Mouse (Mus musculus) forebrain, embryonic 16.5 days (tissue): ENCODE data around the gene Atg7. TPM values are rescaled to one million over a fixed set of nuclear protein-coding genes. Genes with fewer than 3 reads are reported as not detected.

Source experiments
- ATAC-seq: fragments of 200-750 bp; cut with Nextera tagmentation; 2 replicates; pipeline ENCODE4 v1.8.0; 2017; ENCODE audit warnings: mild to moderate bottlenecking, moderate library complexity
- H3K27ac ChIP-seq: fragments of 300-500 bp; sonication (generic); 2 replicates; pipeline ENCODE4 v1.5.1; 2014; ENCODE audit warnings: low read length, control low read depth
- H3K27me3 ChIP-seq: fragments of 300-500 bp; sonication (generic); replicated peaks from 2 replicates; pipeline ENCODE4 v1.6.1; 2014; ENCODE audit warnings: low read length; ENCODE audit not compliant: control insufficient read depth, insufficient read depth
- H3K36me3 ChIP-seq: fragments of 300-500 bp; sonication (generic); 2 replicates; pipeline ENCODE4 v1.6.1; 2014; ENCODE audit not compliant: control insufficient read depth, insufficient read depth
- H3K4me1 ChIP-seq: fragments of 300-500 bp; sonication (generic); replicated peaks from 2 replicates; pipeline ENCODE4 v1.6.1; 2014; ENCODE audit warnings: low read length; ENCODE audit not compliant: control insufficient read depth, insufficient read depth
- H3K4me2 ChIP-seq: fragments of 300-500 bp; sonication (generic); 2 replicates; pipeline ENCODE4 v1.6.1; 2014; ENCODE audit warnings: mild to moderate bottlenecking, low read length, control low read depth
- H3K4me3 ChIP-seq: fragments of 300-500 bp; sonication (generic); replicated peaks from 2 replicates; pipeline ENCODE4 v1.5.1; 2014; ENCODE audit warnings: mild to moderate bottlenecking, low read length, control low read depth
- H3K9ac ChIP-seq: fragments of 300-500 bp; sonication (generic); replicated peaks from 2 replicates; pipeline ENCODE4 v1.6.1; 2014; ENCODE audit warnings: low read depth, low read length, control low read depth
- H3K9me3 ChIP-seq: fragments of 300-500 bp; sonication (generic); 2 replicates; pipeline ENCODE4 v1.6.1; 2016; ENCODE audit warnings: low read length; ENCODE audit not compliant: control insufficient read depth
- WGBS: fragments of 180-500 bp; shearing (Covaris S2); extraction: QIAGEN DNeasy Blood & Tissue Kit; methylation state at CpG from one replicate; pipeline ENCODE4 v1.1.7; 2014; 5-methylcytosine and 5-hydroxymethylcytosine counted together
- polyA plus RNA-seq: library from polyadenylated mRNA; unstranded; fragments of >200 nt; fragmentation: Nextera tagmentation; extraction: Ambion mirVana; gene quantifications from 2 replicates; pipeline ENCODE4 v1.2.1, GENCODE M21; 2015

Gene Atg7
- polyA plus RNA-seq, 1 experiment from 2014 or later = 23.2 TPM

DNA sequence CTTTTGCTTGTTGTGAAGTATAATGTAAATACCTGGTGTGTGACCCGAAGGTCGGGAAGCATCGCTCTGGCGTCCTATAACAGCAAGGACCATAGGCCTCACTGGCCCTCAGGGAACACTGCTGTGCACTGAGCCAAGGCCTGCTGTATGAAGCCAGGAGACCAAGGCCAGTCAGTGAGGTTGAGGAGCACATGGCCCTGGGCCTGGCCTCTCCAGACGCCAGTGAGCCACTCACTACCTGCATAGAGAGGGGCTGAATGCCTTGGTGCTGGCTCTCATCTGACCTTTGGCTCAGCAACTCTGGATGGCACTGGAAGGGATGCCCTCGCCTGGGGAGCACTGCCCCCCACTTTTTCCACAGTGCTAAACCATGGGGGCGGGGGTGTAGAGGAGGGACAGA, 225.8 kb downstream of the Atg7 start:
- no peaks in the 10 kb centered on the region for H3K27me3 ChIP-seq
- 88% methylated on average over 7 of the region's 7 CpGs for WGBS
- H3K36me3 ChIP-seq = no peaks in the 10 kb centered on the region
- H3K4me2 ChIP-seq = no peak overlapping the region
- H3K4me1 ChIP-seq = peaks cover 24% of the 10 kb centered on the region
- no peak overlapping the region for H3K9ac ChIP-seq
- no peak overlapping the region for H3K4me3 ChIP-seq
- no peak overlapping the region for H3K27ac ChIP-seq
- no peaks in the 10 kb centered on the region for H3K9me3 ChIP-seq
- ATAC-seq = no peak

- H3K36me3 ChIP-seq = no peaks in the 10 kb centered on the region
- no peaks in the 10 kb centered on the region for H3K27me3 ChIP-seq
- peaks cover 34% of the 10 kb centered on the region for H3K4me1 ChIP-seq
- peak overlapping the region; percentile 7; the same call in 1 of the 2 replicates for H3K27ac ChIP-seq
- no peak overlapping the region for H3K4me3 ChIP-seq
- no peak overlapping the region for H3K9ac ChIP-seq
- H3K9me3 ChIP-seq = no peaks in the 10 kb centered on the region
- no peak overlapping the region for H3K4me2 ChIP-seq
- 0 out of 2 replicates have a peak, but pooled peaks have one; percentile 16 for ATAC-seq
- WGBS = 71% methylated on average over 6 of the region's 6 CpGs
These were observed 226.7 kb downstream of the Atg7 start for GRCm38 (mm10) chr6:114869501-114870076.

DNA sequence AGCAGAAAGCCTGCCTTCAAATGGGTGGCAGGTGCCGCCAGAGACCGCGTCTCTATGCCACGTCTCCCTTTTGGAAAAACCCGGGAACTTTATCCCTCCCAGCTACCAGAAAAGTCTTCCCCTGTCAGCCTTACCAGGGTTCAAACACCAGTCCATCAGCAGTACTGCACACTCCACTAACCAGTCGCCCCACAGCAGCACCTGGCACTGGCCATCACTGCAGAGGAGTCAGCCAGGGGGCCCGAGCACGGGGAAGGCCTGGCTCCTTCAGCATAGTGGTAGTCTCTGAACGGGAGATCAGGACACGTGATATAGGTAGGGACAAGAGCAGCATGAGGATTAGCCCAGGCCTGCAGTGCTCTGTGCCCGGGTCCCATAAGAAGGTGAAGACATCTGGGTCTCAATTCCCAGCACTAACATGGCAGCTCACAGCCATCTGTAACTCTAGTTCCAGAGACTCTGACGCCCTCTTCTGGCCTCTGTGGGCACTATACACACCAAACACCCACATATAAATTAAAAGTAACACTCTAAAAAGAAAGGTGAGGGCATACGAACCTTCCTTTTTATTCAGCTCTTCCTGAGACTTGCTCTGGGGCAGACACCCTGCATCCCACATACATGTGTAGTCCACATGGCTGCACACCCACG, 228.2 kb downstream of the Atg7 start:
- Histone ChIP-seq H3K9me3 (no peaks in the 10 kb centered on the region), H3K36me3 (no peaks in the 10 kb centered on the region), H3K9ac (no peak overlapping the region), H3K4me3 (no peak overlapping the region), H3K4me2 (no peak overlapping the region), H3K27me3 (no peaks in the 10 kb centered on the region), H3K27ac (no peak overlapping the region), H3K4me1 (peaks cover 49% of the 10 kb centered on the region)
- no peak for ATAC-seq
- 88% methylated on average over 14 of the region's 14 CpGs for WGBS

- H3K27ac ChIP-seq = peak overlapping the region; percentile 97
- H3K4me2 ChIP-seq = peak overlapping the region; percentile 58
- WGBS = 46% methylated on average over 3 of the region's 3 CpGs
- H3K36me3 ChIP-seq = no peaks in the 10 kb centered on the region
- H3K4me3 ChIP-seq = peak overlapping the region; percentile 36
- H3K4me1 ChIP-seq = peaks cover 73% of the 10 kb centered on the region
- H3K9ac ChIP-seq = peak overlapping the region; percentile 54
- no peaks in the 10 kb centered on the region for H3K9me3 ChIP-seq
- no peak for ATAC-seq
- H3K27me3 ChIP-seq = no peaks in the 10 kb centered on the region
These were observed 230.9 kb downstream of the Atg7 start for GRCm38 (mm10) chr6:114873808-114874137.

- H3K9me3 ChIP-seq = no peaks in the 10 kb centered on the region
- no peaks in the 10 kb centered on the region for H3K36me3 ChIP-seq
- peak overlapping the region; percentile 54 for H3K9ac ChIP-seq
- no peaks in the 10 kb centered on the region for H3K27me3 ChIP-seq
- peak overlapping the region; percentile 97 for H3K27ac ChIP-seq
- peak; percentile 47; the same call in 1 of the 2 replicates for ATAC-seq
- WGBS = 6% methylated on average over 19 of the region's 19 CpGs
- H3K4me3 ChIP-seq = peak overlapping the region; percentile 36
- H3K4me1 ChIP-seq = peaks cover 78% of the 10 kb centered on the region
- H3K4me2 ChIP-seq = peak overlapping the region; percentile 58
These were observed 231.4 kb downstream of the Atg7 start for GRCm38 (mm10) chr6:114874138-114874928.

DNA sequence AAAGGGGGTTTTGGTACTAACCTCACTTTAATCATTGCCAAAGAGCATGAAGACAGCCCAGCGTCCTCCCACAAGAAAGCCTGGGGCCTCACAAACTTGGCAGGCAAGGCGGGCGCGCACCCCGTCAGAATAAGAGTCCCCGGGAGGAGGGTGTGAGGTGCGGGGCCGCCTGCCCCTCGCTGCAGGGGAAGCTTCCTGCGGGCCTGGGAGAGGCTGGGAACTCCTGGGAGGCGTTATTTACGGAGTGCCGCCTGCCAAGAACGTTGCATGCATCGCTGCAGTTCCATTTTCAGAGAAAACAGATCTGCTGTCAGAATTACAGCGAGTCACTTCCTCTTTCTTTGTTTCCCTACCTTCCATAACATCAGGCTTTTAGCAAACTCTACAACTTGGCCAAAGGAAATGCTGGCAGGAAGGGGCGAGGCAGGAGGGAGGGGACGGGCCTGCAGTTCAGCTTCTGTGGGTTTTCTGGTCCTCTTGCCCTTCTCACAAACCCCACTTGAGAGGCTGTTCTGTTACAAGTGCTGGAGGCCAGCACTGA, 232.2 kb downstream of the Atg7 start:
- H3K4me1 ChIP-seq = peaks cover 79% of the 10 kb centered on the region
- WGBS = 0% methylated on average over 18 of the region's 18 CpGs

DNA sequence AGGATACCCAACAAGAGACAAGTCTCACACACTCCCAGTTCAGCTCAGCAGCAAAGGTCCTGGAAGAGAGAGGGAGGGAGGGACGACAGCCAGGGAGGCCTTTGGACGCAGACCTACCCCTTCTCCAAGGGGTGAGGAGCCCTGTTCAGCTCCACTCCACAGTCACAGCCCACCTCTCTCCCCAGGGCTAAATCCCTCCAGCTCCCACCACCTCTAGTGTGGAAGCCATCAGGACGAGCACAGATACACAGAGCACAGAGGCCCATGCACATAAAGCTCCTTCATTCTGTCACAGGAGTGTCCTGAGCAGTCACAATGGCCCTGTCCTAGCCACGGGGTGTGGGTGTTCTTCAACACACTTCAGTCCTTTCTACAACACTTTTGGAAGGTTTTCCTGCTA, 233.1 kb downstream of the Atg7 start:
- H3K4me2 ChIP-seq = no peak overlapping the region
- ATAC-seq = no peak
- no peaks in the 10 kb centered on the region for H3K9me3 ChIP-seq
- no peaks in the 10 kb centered on the region for H3K27me3 ChIP-seq
- H3K36me3 ChIP-seq = no peaks in the 10 kb centered on the region
- peak overlapping the region; percentile 97 for H3K27ac ChIP-seq
- WGBS = 24% methylated on average over 4 of the region's 4 CpGs
- H3K4me3 ChIP-seq = no peak overlapping the region
- H3K9ac ChIP-seq = peak overlapping the region; percentile 37; the same call in 1 of the 2 replicates
- peaks cover 78% of the 10 kb centered on the region for H3K4me1 ChIP-seq

More for the DNA sequence above, 232.2 kb downstream of the Atg7 start:
- Histone ChIP-seq H3K4me3 (peak overlapping the region; percentile 36), H3K27me3 (no peaks in the 10 kb centered on the region), H3K9ac (peak overlapping the region; percentile 54), H3K27ac (peak overlapping the region; percentile 97), H3K9me3 (no peaks in the 10 kb centered on the region), H3K4me2 (peak overlapping the region; percentile 58), H3K36me3 (no peaks in the 10 kb centered on the region)
- peak; percentile 88 for ATAC-seq

DNA sequence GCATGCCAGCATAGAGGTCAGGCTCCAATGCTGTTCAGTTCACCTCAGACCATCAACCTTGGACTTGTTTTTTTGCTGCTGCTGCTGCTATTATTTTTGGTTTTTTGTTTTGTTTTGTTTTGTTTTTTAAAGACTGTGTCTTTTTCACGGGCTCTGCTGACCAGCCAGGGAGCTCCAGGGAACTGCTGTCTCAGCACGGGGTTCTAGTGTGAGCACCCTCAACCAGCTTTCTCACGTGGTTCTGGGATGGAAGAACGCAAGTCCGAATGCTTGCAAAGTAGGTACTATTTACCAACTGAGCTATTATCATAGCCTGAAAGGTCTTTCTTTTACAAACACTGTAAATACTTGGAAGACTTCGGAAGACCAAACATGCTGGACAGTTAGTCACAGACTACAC, 233.6 kb downstream of the Atg7 start:
- 54% methylated on average over 6 of the region's 6 CpGs for WGBS
- peak overlapping the region; percentile 20; the same call in 1 of the 2 replicates for H3K9ac ChIP-seq
- no peaks in the 10 kb centered on the region for H3K36me3 ChIP-seq
- ATAC-seq = no peak
- H3K27ac ChIP-seq = peak overlapping the region; percentile 97
- H3K9me3 ChIP-seq = no peaks in the 10 kb centered on the region
- H3K4me1 ChIP-seq = peaks cover 79% of the 10 kb centered on the region
- no peak overlapping the region for H3K4me3 ChIP-seq
- H3K4me2 ChIP-seq = no peak overlapping the region
- no peaks in the 10 kb centered on the region for H3K27me3 ChIP-seq

DNA sequence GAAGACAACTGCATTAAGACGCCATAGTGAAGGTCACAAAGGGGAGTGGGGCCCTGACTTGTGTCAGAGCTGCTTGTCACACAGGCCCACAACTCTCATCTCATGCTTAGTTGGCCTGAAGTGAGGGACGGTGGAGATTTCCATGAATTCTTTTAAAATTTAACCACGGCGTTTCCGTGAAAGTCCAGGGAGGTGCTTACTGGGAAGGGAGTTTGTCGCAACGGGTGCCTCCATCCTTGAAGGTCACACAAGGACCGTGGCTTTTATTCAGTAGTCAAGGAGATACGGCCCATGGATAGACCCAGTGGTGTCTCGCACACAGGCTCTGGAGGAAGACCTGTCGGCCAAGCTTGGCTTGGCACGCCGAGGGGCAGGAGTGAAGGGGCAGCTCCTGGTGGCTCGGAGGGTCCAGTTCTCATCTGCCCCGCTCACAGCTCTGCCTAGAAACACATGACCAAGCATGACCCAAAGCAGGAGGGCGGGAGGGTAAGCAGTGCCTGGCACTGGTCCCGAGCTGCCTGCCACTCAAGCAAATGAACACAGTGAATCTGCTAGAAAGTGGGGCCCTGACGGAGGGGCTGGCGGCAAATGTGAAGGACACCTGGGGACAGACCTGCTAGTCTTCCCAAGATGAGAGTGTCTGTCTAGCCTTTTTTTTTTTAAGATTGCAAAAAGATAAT, 236.1 kb downstream of the Atg7 start:
- Histone ChIP-seq H3K4me3 (no peak overlapping the region), H3K9ac (no peak overlapping the region), H3K4me2 (no peak overlapping the region), H3K27ac (no peak overlapping the region), H3K27me3 (no peaks in the 10 kb centered on the region), H3K9me3 (no peaks in the 10 kb centered on the region), H3K36me3 (no peaks in the 10 kb centered on the region), H3K4me1 (peaks cover 87% of the 10 kb centered on the region)
- 70% methylated on average over 19 of the region's 19 CpGs for WGBS
- no peak for ATAC-seq
